Mouse (Mus musculus) G1E-ER4 (cell line): ENCODE data around the gene Gtf2f1. TPM values are rescaled to one million over a fixed set of nuclear protein-coding genes. Genes with fewer than 3 reads are reported as not detected.

ENCODE experiments used
- GATA1 ChIP-seq: IDR thresholded peaks from one replicate; pipeline ENCODE4 v1.8.0; 2012; ENCODE audit warnings: low read length, inconsistent platforms
- polyA plus RNA-seq: library from polyadenylated mRNA; stranded (reverse); fragments of >175 nt; gene quantifications from 2 replicates; pipeline ENCODE4 v1.2.3, GENCODE M21; 2012

The Gtf2f1 gene
- polyA plus RNA-seq, 1 experiment, result 210 TPM

- no peak for TF ChIP-seq GATA1
These were observed 48.3 kb downstream of the Gtf2f1 start for GRCm38 (mm10) chr17:56962642-56963405.

GRCm38 (mm10) chr17:56961880-56962279, 49.2 kb downstream of the Gtf2f1 start:
- no peak for TF ChIP-seq GATA1

DNA sequence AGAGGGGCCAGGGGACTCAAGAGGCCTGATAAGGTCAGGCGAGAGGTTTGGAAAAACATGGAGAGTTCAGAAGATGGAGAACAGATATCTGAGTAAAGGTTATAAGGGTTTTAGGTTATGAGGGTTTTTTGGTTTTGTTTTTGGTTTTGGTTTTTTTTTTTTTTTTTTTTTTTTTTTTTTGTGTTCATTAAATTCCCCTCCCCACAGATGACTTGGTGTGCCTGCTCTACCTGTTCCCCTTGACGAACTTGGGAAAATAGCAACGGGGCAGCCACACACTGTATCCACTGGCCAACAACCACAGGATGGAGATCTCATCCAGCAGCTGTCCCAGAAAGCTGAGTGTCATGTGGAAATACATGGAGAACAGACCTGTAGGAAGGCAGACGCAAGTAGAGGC, 52.4 kb downstream of the Gtf2f1 start:
- no peak for TF ChIP-seq GATA1

- TF ChIP-seq GATA1, result no peak
These were observed 53.2 kb downstream of the Gtf2f1 start for GRCm38 (mm10) chr17:56957763-56958429.

DNA sequence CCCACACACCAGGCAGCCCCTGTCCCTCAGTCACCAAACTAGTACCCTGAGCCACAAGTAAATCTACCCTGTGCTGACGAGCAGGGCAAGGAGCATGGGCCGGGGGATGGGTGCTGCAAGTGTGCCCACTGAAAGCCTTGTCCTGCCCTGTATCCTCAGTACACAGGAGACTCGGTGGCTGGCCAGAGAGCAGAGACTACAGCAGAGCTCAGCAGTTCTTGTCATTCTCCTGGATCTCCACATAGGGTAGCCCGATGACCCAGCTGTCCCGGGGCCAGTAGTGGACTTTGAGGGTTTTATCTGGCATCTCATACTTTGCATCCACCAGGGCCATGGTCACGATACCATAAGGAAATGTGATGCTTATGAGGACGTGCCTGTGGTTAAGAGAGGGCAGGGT, 56.2 kb downstream of the Gtf2f1 start:
- no peak for TF ChIP-seq GATA1

Other genes with a start within 250 kb of the Gtf2f1 start
- 61.6 and 67.0 TPM in 2 replicates for gene Dus3l, start 246.5 kb downstream of the Gtf2f1 start, polyA plus RNA-seq
- gene Prr22, start 241.0 kb downstream of the Gtf2f1 start, polyA plus RNA-seq, result 3.0 and 3.4 TPM in 2 replicates
- gene Rfx2, start 180.3 kb downstream of the Gtf2f1 start, polyA plus RNA-seq, result 27.4 and 31.2 TPM in 2 replicates
- gene Acsbg2, start 136.8 kb downstream of the Gtf2f1 start, polyA plus RNA-seq, result not detected in 2 replicates
- not detected in 2 replicates for gene 1700061G19Rik, start 135.8 kb downstream of the Gtf2f1 start, polyA plus RNA-seq
- gene Mllt1, start 75.9 kb downstream of the Gtf2f1 start, polyA plus RNA-seq, result 76.7 and 99.5 TPM in 2 replicates
- not detected in 2 replicates for gene Acer1, start 29.2 kb downstream of the Gtf2f1 start, polyA plus RNA-seq
- 185 and 272 TPM in 2 replicates for gene Clpp, start 21.0 kb downstream of the Gtf2f1 start, polyA plus RNA-seq
- gene Alkbh7, start 13.9 kb downstream of the Gtf2f1 start, polyA plus RNA-seq, result 51.6 and 80.9 TPM in 2 replicates
- not detected in 2 replicates for gene Pspn, start 11.3 kb downstream of the Gtf2f1 start, polyA plus RNA-seq
- gene Gm17949, start 181 bp upstream of the Gtf2f1 start, polyA plus RNA-seq, result 0.04 TPM in 1 of 2 replicates, not detected in the other
- 202 and 209 TPM in 2 replicates for gene Khsrp, start 20.2 kb upstream of the Gtf2f1 start, polyA plus RNA-seq
- gene Slc25a41, start 30.4 kb upstream of the Gtf2f1 start, polyA plus RNA-seq, result not detected in 2 replicates
- 0.12 and 0.19 TPM in 2 replicates for gene Crb3, start 47.8 kb upstream of the Gtf2f1 start, polyA plus RNA-seq
- 22.4 and 24.4 TPM in 2 replicates for gene Slc25a23, start 48.6 kb upstream of the Gtf2f1 start, polyA plus RNA-seq
- 4.7 and 5.7 TPM in 2 replicates for gene Dennd1c, start 67.2 kb upstream of the Gtf2f1 start, polyA plus RNA-seq
- gene Tubb4a, start 76.5 kb upstream of the Gtf2f1 start, polyA plus RNA-seq, result not detected in 2 replicates
- 1.8 and 2.5 TPM in 2 replicates for gene Tnfsf9, start 94.0 kb upstream of the Gtf2f1 start, polyA plus RNA-seq
- not detected in 2 replicates for gene Cd70, start 138.5 kb upstream of the Gtf2f1 start, polyA plus RNA-seq
- gene Tnfsf14, start 182.9 kb upstream of the Gtf2f1 start, polyA plus RNA-seq, result not detected in 2 replicates
- gene C3, start 216.8 kb upstream of the Gtf2f1 start, polyA plus RNA-seq, result not detected in 2 replicates
- 15.2 and 17.6 TPM in 2 replicates for gene Gpr108, start 237.2 kb upstream of the Gtf2f1 start, polyA plus RNA-seq
- 13.9 and 14.8 TPM in 2 replicates for gene Trip10, start 238.2 kb upstream of the Gtf2f1 start, polyA plus RNA-seq